Mouse (Mus musculus): ENCODE data around the gene Usp3.

Gene Usp3

GRCm38 (mm10) chr9:66592708-66593612 is at the start of gene Usp3:
Usp3 (minus strand) TSS chr9:66593142.
- in situ Hi-C loops (cut with MboI, MseI) = no loop called here

- in situ Hi-C loops (cut with MboI, MseI) = loop anchor here (10.0 kb wide), 2 partner anchors 54 to 144 kb away; no protein-coding TSS in a partner anchor
These were observed 47.5 kb upstream of the Usp3 start for GRCm38 (mm10) chr9:66640491-66640890.

GRCm38 (mm10) chr9:66639626-66640025 is 46.7 kb upstream of the Usp3 start:
- in situ Hi-C loops (cut with MboI, MseI) = loop anchor here (10.0 kb wide), 2 partner anchors 55 to 145 kb away; no protein-coding TSS in a partner anchor

- in situ Hi-C loops (cut with MboI, MseI) = no loop called here
These were observed 39.5 kb upstream of the Usp3 start for GRCm38 (mm10) chr9:66632441-66632840.

- in situ Hi-C loops (cut with MboI, MseI) = no loop called here
These were observed 38.0 kb upstream of the Usp3 start for GRCm38 (mm10) chr9:66630931-66631330.

GRCm38 (mm10) chr9:66626661-66627060 is 33.7 kb upstream of the Usp3 start:
- in situ Hi-C loops (cut with MboI, MseI) = loop anchor here (5.0 kb wide), 1 partner anchor 36 kb away; no protein-coding TSS in a partner anchor

GRCm38 (mm10) chr9:66625974-66626530 is 33.1 kb upstream of the Usp3 start:
- in situ Hi-C loops (cut with MboI, MseI) = loop anchor here (5.0 kb wide), 1 partner anchor 36 kb away; no protein-coding TSS in a partner anchor

GRCm38 (mm10) chr9:66624873-66625272 is 31.9 kb upstream of the Usp3 start:
- in situ Hi-C loops (cut with MboI, MseI) = loop anchor here (5.0 kb wide), 1 partner anchor 37 kb away; no protein-coding TSS in a partner anchor

- in situ Hi-C loops (cut with MboI, MseI) = no loop called here
These were observed 30.7 kb upstream of the Usp3 start for GRCm38 (mm10) chr9:66623627-66624026.

GRCm38 (mm10) chr9:66620581-66620981 is 27.6 kb upstream of the Usp3 start:
- in situ Hi-C loops (cut with MboI, MseI) = no loop called here

- in situ Hi-C loops (cut with MboI, MseI) = no loop called here
These were observed 27.1 kb upstream of the Usp3 start for GRCm38 (mm10) chr9:66620055-66620454.

- in situ Hi-C loops (cut with MboI, MseI) = no loop called here
These were observed 24.9 kb upstream of the Usp3 start for GRCm38 (mm10) chr9:66617812-66618211.

GRCm38 (mm10) chr9:66616858-66617257 is 23.9 kb upstream of the Usp3 start:
- in situ Hi-C loops (cut with MboI, MseI) = no loop called here

- in situ Hi-C loops (cut with MboI, MseI) = no loop called here
These were observed 22.2 kb upstream of the Usp3 start for GRCm38 (mm10) chr9:66615141-66615540.

GRCm38 (mm10) chr9:66614547-66614946 is 21.6 kb upstream of the Usp3 start:
- in situ Hi-C loops (cut with MboI, MseI) = no loop called here

GRCm38 (mm10) chr9:66613667-66614066 is 20.7 kb upstream of the Usp3 start:
- in situ Hi-C loops (cut with MboI, MseI) = no loop called here

- in situ Hi-C loops (cut with MboI, MseI) = no loop called here
These were observed 18.6 kb upstream of the Usp3 start for GRCm38 (mm10) chr9:66611478-66612093.

GRCm38 (mm10) chr9:66608817-66609345 is 15.9 kb upstream of the Usp3 start:
- in situ Hi-C loops (cut with MboI, MseI) = loop anchor here (10.0 kb wide), 1 partner anchor 436 kb away; the partner anchor contains the start of gene Tpm1

GRCm38 (mm10) chr9:66606851-66607250 is 13.9 kb upstream of the Usp3 start:
- in situ Hi-C loops (cut with MboI, MseI) = loop anchor here (10.0 kb wide), 1 partner anchor 438 kb away; the partner anchor contains the start of gene Tpm1

- in situ Hi-C loops (cut with MboI, MseI) = loop anchor here (10.0 kb wide), 1 partner anchor 439 kb away; the partner anchor contains the start of gene Tpm1
These were observed 13.2 kb upstream of the Usp3 start for GRCm38 (mm10) chr9:66605876-66606750.
